Mouse (Mus musculus): Measurements from ENCODE around the gene Atg16l2.

- TF ChIP-seq CTCF (IDR thresholded peaks at IDR 0.05; ENCODE audit: low read depth, low read length) (no peak), GATA2 (IDR thresholded peaks at IDR 0.05; ENCODE audit: borderline replicate concordance, low read depth, low read length) (no peak), GATA1 (IDR thresholded peaks at IDR 0.05; ENCODE audit: borderline replicate concordance, low read length) (no peak), TAL1 (conservative IDR thresholded peaks at IDR 0.05; ENCODE audit: low read depth, low read length) (no peak), POLR2AphosphoS5 (IDR thresholded peaks at IDR 0.05; ENCODE audit: insufficient replicate concordance, low read depth, low read length) (no peak)
These were observed 41.1 kb upstream of the Atg16l2 start for GRCm38 (mm10) chr7:101343135-101343534.

All from G1E (cell line).